Mouse (Mus musculus) retina, embryonic 14.5 days (tissue): ENCODE results near the gene Iqcf6.

Experiments used
- DNase-seq: peaks from one replicate; pipeline ENCODE4 v3.0.0-alpha.2; 2015; ENCODE audit warnings: low spot score

Gene Iqcf6

DNA sequence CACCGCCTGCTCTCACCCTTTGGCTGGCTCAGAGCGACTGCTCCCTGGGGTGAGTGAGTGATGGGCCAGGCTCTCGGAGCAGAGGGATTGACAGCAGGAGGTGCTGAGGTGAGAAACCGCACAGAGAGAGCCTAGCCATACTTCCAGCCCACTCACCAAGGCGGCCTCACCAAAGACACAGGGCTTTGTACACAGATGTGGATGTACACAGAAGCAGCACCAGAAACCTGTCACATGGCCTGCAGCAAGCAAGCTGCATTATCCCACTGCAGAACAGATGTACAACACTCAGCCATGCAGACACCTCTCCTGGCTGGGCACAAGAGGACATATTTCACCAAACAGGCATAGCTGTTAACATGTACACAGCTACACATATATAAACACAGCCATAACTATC, 31.2 kb downstream of the Iqcf6 start:
- DNase-seq = no peak

DNA sequence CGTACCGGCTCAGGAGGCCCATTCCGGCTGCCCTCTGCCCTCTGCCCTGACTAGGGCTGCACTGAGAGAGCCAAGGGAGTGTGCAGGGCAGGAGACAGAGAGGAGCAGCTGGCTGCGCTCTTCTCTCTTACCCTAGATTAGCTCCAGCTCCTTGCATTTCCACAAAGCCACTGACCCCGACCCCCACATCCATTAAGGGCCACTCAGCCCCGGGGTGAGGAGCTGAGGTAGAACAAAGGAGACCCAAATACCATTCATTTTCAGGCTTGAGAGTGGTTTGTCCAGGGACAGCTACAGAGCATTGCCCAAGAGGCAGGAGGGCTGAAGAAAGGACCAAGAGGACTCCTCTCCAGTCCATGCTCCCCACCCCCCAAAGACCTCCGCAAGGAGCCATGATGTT, 33.1 kb downstream of the Iqcf6 start:
- DNase-seq = no peak

DNA sequence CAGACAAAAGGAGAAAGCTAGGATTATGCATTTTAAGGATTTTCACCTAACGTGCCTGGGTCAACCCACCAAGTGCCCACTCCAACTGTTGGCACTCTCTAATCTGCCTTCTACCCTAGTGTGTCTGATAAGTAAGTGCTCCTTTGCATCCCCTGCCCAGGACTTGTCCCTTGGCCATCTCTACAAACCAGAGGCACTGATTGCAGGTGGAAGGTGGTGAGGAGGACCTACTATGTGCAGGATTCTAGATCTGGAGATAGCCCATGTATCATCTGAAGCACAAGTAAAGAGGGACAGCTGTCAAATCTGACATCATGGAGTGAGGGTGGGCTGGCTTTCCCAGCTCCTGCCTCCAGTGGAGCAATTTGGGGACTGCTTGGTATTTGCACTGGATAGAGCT, 33.6 kb downstream of the Iqcf6 start:
- no peak for DNase-seq

DNA sequence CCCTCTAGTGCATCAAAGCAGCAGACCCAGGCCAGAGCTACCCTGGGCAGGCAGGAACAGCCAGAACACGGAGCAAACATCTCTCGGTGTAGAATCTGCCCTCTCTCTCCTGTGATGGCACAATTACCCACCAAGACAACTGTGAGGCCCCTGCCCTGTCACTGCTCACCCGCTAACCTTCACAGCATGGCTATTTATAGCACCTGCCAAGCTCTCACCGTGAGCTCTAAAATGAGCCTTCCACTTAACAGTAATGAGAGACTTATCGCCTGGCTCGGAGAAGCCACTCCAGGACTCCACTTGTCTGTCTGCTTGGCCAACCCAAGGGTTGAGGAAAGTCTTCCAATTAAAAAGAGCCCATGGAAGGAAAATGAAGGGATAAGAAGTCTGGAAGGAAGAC, 36.8 kb downstream of the Iqcf6 start:
- no peak for DNase-seq

GRCm38 (mm10) chr9:106664433-106664832, 38.1 kb downstream of the Iqcf6 start:
- DNase-seq = no peak

DNA sequence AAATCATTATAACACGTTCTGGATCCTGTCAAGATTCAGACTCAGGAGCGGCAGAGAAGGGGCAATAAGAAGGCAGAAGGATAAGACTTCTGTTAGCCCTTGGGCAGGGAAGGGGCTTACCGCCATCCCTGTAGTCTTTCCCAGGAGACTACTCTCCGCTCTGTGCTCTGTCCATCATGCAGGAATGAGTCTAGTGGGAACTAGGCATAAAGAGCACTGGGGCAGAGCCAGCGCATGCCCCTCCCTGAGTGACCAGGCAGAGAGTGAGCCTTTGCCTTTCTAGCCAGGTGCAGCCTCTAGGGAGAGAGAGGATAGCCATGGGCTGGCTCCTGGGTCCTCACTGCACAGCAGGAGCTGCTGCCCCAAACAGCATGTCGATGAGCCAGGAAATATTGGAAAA, 38.5 kb downstream of the Iqcf6 start:
- no peak for DNase-seq

GRCm38 (mm10) chr9:106673860-106674259, 47.5 kb downstream of the Iqcf6 start:
- DNase-seq = no peak

DNA sequence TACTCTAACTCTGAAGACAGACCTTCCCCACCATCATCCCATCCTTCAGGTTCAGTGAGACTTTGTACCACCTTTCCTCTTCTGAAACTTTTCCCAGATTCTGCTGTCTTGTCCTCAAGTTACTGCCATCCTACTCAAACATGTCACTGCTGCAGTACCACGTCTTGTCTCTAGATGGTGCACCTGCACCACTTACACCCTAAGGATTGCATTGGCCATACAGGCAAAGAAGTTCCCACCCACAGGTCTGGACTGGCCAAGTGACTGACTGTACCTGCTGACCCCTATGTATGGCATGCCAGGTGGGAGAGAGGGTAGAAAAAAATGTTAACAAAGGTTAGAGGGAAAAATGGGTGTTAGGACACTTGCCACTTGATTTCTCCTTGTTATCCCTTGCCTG, 49.1 kb downstream of the Iqcf6 start:
- DNase-seq = peak; percentile 95

GRCm38 (mm10) chr9:106675965-106676364, 49.6 kb downstream of the Iqcf6 start:
- DNase-seq = no peak

- DNase-seq = no peak
Measured at GRCm38 (mm10) chr9:106676571-106676970, 50.2 kb downstream of the Iqcf6 start.
